Mouse (Mus musculus): Measurements from ENCODE around the gene Hspb1.

DNA sequence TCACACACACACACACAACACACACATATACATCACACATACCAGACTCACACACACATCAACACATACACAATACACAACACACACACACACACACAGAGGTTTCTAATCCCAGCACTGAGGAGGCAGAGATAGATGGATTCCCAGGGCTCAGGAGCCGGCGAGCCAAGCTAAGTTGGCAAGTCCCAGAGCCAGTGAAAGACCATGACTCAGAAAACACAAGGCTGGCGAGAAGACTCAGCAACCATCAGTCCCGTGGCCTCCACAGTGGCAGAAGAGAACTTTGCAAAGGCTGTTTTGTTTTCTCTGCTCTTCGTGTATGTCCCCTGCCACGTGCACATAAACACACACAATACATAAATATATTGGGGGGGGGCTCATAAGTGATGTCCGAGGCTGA, 34.0 kb upstream of the Hspb1 start:
- TF ChIP-seq CTCF (IDR thresholded peaks at IDR 0.05; ENCODE audit: control insufficient read depth, insufficient read depth, insufficient read length) (no peak), MAX (IDR thresholded peaks at IDR 0.05) (no peak), CEBPB (IDR thresholded peaks at IDR 0.05; ENCODE audit: low read depth) (no peak), MYOG (IDR thresholded peaks at IDR 0.05; ENCODE audit: control insufficient read depth, extremely low read depth, insufficient read length) (no peak)
